Mouse (Mus musculus) left cerebral cortex, postnatal 10 days (tissue): ENCODE measurements around the gene Gm20388. TPM values are rescaled to one million over a fixed set of nuclear protein-coding genes. Genes with fewer than 3 reads are reported as not detected.
"Not testable (repeated sequence)": the region's sequence is repeated elsewhere in the genome, so short reads cannot be mapped to it uniquely, and the experiment has no call there.

Experiments used
- DNase-seq, 2 experiments: peaks; one replicate each; pipeline ENCODE4 v3.0.0; 2021 to 2022; ENCODE audit warnings: low spot score in 2 of 2, mixed read lengths in 1 of 2; ENCODE audit errors: extremely low spot score in 1 of 2
- intact Hi-C: fragments of 180-260 bp; cut with DNase I; formaldehyde crosslinking; loops from one replicate; pipeline ENCODE4 v1.15.1; 2025
- total RNA-seq, 2 experiments: library from RNA; stranded (reverse); gene quantifications; 2 replicates each; pipeline ENCODE4 v1.2.3; 2021

Gene Gm20388
- total RNA-seq, 2 experiments from 2014 or later, result 4.4 to 9.0 TPM

GRCm38 (mm10) chr8:120706193-120706592 is 795.6 kb downstream of the Gm20388 start:
- intact Hi-C loops, result no loop called here

GRCm38 (mm10) chr8:120709176-120709575 is 798.5 kb downstream of the Gm20388 start:
- DNase-seq, result no peak
- intact Hi-C loops, result no loop called here

More at GRCm38 (mm10) chr8:120706193-120706592, 795.6 kb downstream of the Gm20388 start:
- DNase-seq, result no peak

- intact Hi-C loops, result no loop called here
- DNase-seq, result no peak
Measured at GRCm38 (mm10) chr8:120715200-120715599, 804.6 kb downstream of the Gm20388 start.

GRCm38 (mm10) chr8:120715996-120716680 is 805.5 kb downstream of the Gm20388 start:
- no peak for DNase-seq
- intact Hi-C loops, result no loop called here

GRCm38 (mm10) chr8:120719586-120720236 is 809.1 kb downstream of the Gm20388 start:
- no peak for DNase-seq

GRCm38 (mm10) chr8:120723025-120723424 is 812.4 kb downstream of the Gm20388 start:
- intact Hi-C loops, result no loop called here
- DNase-seq, result no peak

More at GRCm38 (mm10) chr8:120719586-120720236, 809.1 kb downstream of the Gm20388 start:
- intact Hi-C loops, result no loop called here

- DNase-seq, intact Hi-C loops: not testable (repeated sequence)
Measured at GRCm38 (mm10) chr8:120724096-120724495, 813.5 kb downstream of the Gm20388 start.

GRCm38 (mm10) chr8:120724816-120725575 is 814.4 kb downstream of the Gm20388 start:
- no peak for DNase-seq
- intact Hi-C loops, result no loop called here

GRCm38 (mm10) chr8:120725576-120725950 is 814.9 kb downstream of the Gm20388 start:
- DNase-seq, result no peak
- intact Hi-C loops, result no loop called here

- intact Hi-C loops, result no loop called here
- DNase-seq, result no peak
Measured at GRCm38 (mm10) chr8:120726051-120726450, 815.4 kb downstream of the Gm20388 start.

GRCm38 (mm10) chr8:120728488-120729160 is 818.0 kb downstream of the Gm20388 start:
- no peak for DNase-seq
- intact Hi-C loops, result no loop called here

- intact Hi-C loops, result no loop called here
- DNase-seq, result no peak
Measured at GRCm38 (mm10) chr8:120731582-120731981, 820.9 kb downstream of the Gm20388 start.

GRCm38 (mm10) chr8:120732068-120732467 is 821.4 kb downstream of the Gm20388 start:
- intact Hi-C loops, result no loop called here
- no peak for DNase-seq

GRCm38 (mm10) chr8:120735770-120736481 is 825.3 kb downstream of the Gm20388 start, which contains the start of gene Irf8:
Gene Irf8 (plus strand): TSS chr8:120736358.
- intact Hi-C loops, result loop anchor here (5.0 kb wide), 1 partner anchor 54 kb away; no protein-coding TSS in a partner anchor
- DNase-seq, result peak; percentile 77 to 92

GRCm38 (mm10) chr8:120736486-120736885 is 825.8 kb downstream of the Gm20388 start:
- peak in 1 of 2 experiments; percentile 36 for DNase-seq
- intact Hi-C loops, result loop anchor here (5.0 kb wide), 1 partner anchor 54 kb away; no protein-coding TSS in a partner anchor

- intact Hi-C loops, result loop anchor here (5.0 kb wide), 1 partner anchor 55 kb away; no protein-coding TSS in a partner anchor
- DNase-seq, result no peak
Measured at GRCm38 (mm10) chr8:120737166-120737565, 826.5 kb downstream of the Gm20388 start.

GRCm38 (mm10) chr8:120738771-120739170 is 828.1 kb downstream of the Gm20388 start:
- no peak for DNase-seq
- intact Hi-C loops, result loop anchor here (5.0 kb wide), 1 partner anchor 56 kb away; no protein-coding TSS in a partner anchor

GRCm38 (mm10) chr8:120739526-120739925 is 828.9 kb downstream of the Gm20388 start:
- intact Hi-C loops, result loop anchor here (5.0 kb wide), 1 partner anchor 57 kb away; no protein-coding TSS in a partner anchor

More at GRCm38 (mm10) chr8:120739526-120739925, 828.9 kb downstream of the Gm20388 start:
- DNase-seq, result no peak
